Mouse (Mus musculus) liver, embryonic 16.5 days (tissue): ENCODE measurements at regions not wholly inside any gene's neighbourhood (a gene's known extent, or its start where the extent isn't known, plus 50 kb on each side); places are given as distances from the start of the nearest gene placed in this dataset.

ENCODE experiments used
- ATAC-seq: fragments of 200-750 bp; cut with Nextera tagmentation; 2 replicates; pipeline ENCODE4 v1.8.0; 2017; ENCODE audit warnings: low read depth, mild to moderate bottlenecking, moderate number of reproducible peaks, moderate library complexity
- H3K27ac ChIP-seq: fragments of 300-500 bp; sonication (generic); 2 replicates; pipeline ENCODE4 v1.5.1; 2014; ENCODE audit warnings: mild to moderate bottlenecking, low read length
- H3K27me3 ChIP-seq: fragments of 300-500 bp; sonication (generic); 2 replicates; pipeline ENCODE4 v1.6.1; 2014; ENCODE audit warnings: low read depth, low read length, mixed read lengths; ENCODE audit not compliant: control insufficient read depth, insufficient read depth
- H3K36me3 ChIP-seq: fragments of 300-500 bp; sonication (generic); 2 replicates; pipeline ENCODE4 v1.6.1; 2014; ENCODE audit warnings: mild to moderate bottlenecking; ENCODE audit not compliant: control insufficient read depth, insufficient read depth
- H3K4me1 ChIP-seq: fragments of 300-500 bp; sonication (generic); 2 replicates; pipeline ENCODE4 v1.6.1; 2014; ENCODE audit warnings: low read depth, low read length, mixed read lengths; ENCODE audit not compliant: control insufficient read depth
- H3K4me2 ChIP-seq: fragments of 300-500 bp; sonication (generic); 2 replicates; pipeline ENCODE4 v1.6.1; 2014; ENCODE audit warnings: low read depth, low read length, mixed read lengths
- H3K4me3 ChIP-seq: fragments of 300-500 bp; sonication (generic); 2 replicates; pipeline ENCODE4 v1.5.1; 2014; ENCODE audit warnings: low read depth, mild to moderate bottlenecking, low read length
- H3K9ac ChIP-seq: fragments of 300-500 bp; sonication (generic); 2 replicates; pipeline ENCODE4 v1.6.1; 2014; ENCODE audit warnings: low read depth, low read length
- H3K9me3 ChIP-seq: fragments of 300-500 bp; sonication (generic); replicated peaks from 2 replicates; pipeline ENCODE4 v1.6.1; 2016; ENCODE audit warnings: low read length; ENCODE audit not compliant: control insufficient read depth
- WGBS: fragments of 180-500 bp; shearing (Covaris S2); extraction: QIAGEN DNeasy Blood & Tissue Kit; methylation state at CpG from one replicate; pipeline ENCODE4 v1.1.7; 2014; ENCODE audit not compliant: insufficient replicate concordance; 5-methylcytosine and 5-hydroxymethylcytosine counted together

DNA sequence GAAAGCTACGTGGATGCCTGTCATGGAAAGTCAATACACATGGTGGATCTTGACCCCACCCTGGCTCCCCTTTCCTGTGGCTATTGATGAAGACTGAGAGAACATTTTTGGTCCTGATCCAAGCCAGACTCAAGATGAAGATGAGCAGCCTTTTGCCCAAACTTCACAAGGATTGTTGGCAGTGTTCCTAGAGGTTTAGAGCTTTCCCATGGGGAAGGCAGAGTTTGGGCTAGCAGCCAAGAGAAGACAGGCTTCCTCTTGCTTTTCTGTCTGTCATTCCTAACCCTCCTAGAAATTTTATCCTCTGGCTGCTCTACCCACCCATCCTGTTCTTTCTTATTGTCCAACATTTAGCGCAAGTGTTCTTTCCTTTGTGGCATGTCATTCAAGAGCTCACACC is 83.6 kb upstream of the Camk1g start:
- Histone ChIP-seq H3K4me1 (no peaks in the 10 kb centered on the region), H3K27ac (no peak overlapping the region), H3K4me2 (no peak overlapping the region), H3K9ac (no peak overlapping the region), H3K9me3 (no peaks in the 10 kb centered on the region), H3K36me3 (no peaks in the 10 kb centered on the region), H3K4me3 (no peak overlapping the region), H3K27me3 (no peaks in the 10 kb centered on the region)
- 67% methylated on average over 2 of the region's 2 CpGs for WGBS
- no peak for ATAC-seq

DNA sequence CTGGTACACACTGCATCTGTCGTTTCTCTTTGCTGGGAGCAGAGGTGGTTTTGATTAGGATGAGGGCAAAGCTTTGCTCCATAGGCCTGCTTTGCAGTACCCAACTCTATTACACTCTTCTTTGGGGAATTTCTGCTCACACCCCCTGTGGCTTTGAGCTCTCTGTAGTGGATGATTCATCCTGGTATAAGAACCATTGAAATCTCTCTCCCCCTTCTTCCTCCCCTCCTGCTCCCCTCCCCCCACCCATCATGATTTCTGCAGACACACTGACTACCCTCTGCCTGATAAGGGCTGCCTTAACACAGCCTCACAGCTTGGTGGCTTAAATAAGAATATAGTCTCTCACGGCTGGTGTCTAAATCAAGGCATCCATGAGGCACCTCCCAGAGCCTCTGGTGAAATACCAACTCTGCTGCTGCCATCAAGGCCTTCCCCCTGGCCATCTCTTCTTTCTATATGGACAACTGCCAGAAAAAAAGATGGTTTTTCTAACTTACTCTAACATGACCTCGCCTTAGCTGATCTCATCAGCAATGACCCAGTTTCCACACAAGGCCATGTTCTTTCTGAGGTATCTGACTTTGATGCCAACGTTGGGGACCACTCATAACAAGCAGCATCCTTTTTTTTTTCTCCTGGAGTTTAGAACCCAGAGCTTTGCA is 81.5 kb upstream of the Camk1g start:
- Histone ChIP-seq H3K36me3 (no peaks in the 10 kb centered on the region), H3K9me3 (no peaks in the 10 kb centered on the region), H3K4me2 (no peak overlapping the region), H3K4me1 (no peaks in the 10 kb centered on the region), H3K4me3 (no peak overlapping the region), H3K9ac (no peak overlapping the region), H3K27me3 (no peaks in the 10 kb centered on the region), H3K27ac (no peak overlapping the region)
- no peak for ATAC-seq
- WGBS: 28% methylated on average over 4 of the region's 4 CpGs

DNA sequence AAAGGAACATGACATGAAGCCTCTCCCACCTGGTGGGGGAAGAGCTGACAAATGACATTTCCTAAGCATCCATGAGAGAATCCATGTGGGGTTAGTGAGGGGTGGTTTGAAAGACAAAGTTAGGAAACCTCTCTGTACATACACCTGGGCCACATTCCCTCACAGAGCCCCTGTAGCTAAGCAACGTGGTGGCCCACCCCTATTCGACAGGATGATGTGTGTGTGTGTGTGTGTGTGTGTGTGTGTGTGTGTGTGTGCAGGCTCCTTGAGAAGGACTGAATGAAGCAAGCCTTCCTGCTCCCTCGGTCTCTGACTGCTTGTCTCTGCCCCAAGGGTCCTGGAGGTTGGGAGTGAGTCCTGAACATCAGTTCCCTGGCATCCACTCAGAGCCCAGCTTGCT is 80.7 kb upstream of the Camk1g start:
- H3K4me3 ChIP-seq: no peak overlapping the region

DNA sequence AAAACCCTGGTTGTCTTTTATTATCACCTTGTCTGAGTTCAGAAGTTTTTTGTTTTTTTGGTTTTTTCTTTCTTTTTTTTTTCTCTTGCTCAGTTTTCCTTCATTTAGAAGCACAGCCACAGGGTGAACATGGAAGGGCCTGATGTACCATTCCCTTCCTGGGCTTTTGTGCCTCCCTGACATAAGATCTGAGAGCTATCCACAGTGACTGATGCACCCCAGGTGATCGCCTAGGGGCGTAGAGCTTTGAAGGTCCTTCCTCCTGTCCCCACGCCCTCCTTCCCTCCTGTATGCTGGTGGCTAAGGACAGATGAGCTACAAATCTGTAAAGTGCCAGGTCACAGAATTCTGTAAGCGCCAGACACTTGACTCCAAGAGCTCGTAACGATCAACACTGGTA is 80.1 kb upstream of the Camk1g start:
- Histone ChIP-seq H3K4me1 (no peaks in the 10 kb centered on the region), H3K9ac (no peak overlapping the region), H3K4me2 (no peak overlapping the region), H3K4me3 (no peak overlapping the region), H3K9me3 (no peaks in the 10 kb centered on the region), H3K36me3 (no peaks in the 10 kb centered on the region), H3K27ac (no peak overlapping the region), H3K27me3 (no peaks in the 10 kb centered on the region)
- no peak for ATAC-seq
- 65% methylated on average over 6 of the region's 6 CpGs for WGBS

More for the DNA sequence above, 80.7 kb upstream of the Camk1g start:
- Histone ChIP-seq H3K27me3 (no peaks in the 10 kb centered on the region), H3K27ac (no peak overlapping the region), H3K9me3 (no peaks in the 10 kb centered on the region), H3K36me3 (no peaks in the 10 kb centered on the region), H3K4me1 (no peaks in the 10 kb centered on the region), H3K9ac (no peak overlapping the region), H3K4me2 (no peak overlapping the region)
- 24% methylated on average over 3 of the region's 3 CpGs for WGBS
- no peak for ATAC-seq

DNA sequence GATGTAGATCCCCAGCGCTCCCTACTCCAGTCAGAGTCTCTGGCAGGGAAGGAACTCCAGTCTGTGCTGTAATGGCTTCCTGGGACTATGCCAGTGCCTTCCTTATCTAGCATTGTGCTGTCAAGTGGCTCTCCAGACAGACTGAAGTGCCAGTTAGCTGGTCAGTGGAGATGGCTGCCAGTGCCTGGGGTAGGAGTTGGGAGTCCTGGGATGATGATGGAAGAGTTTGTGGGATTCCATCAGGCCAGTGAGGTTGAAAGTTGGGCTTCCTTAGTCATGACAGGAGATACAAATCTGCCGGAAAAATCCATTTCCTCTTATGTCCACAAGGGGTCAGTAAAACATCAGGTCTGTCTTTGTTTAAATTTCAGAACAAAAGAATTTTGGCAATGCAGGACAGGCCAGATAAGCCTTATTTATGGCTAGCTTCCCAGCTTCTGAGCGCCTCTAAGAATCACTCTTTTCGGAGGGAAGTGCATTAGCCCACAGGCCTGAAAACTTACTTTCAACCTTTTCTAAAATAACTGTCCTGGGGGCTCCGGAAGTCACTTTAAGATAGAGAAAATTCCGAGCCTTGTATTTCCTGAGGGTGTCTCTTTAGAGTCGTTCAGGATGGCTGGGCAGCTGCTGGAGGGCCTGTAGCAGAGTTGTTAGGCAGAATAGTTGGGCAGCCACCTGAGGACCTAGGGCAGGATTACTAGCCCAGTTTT is 79.5 kb upstream of the Camk1g start:
- H3K4me3 ChIP-seq: no peak overlapping the region
- no peak overlapping the region for H3K27ac ChIP-seq
- ATAC-seq: peak; percentile 11; the same call in 1 of the 2 replicates
- H3K4me2 ChIP-seq: no peak overlapping the region
- no peaks in the 10 kb centered on the region for H3K9me3 ChIP-seq
- no peaks in the 10 kb centered on the region for H3K36me3 ChIP-seq
- 10% methylated on average over 7 of the region's 7 CpGs for WGBS
- no peaks in the 10 kb centered on the region for H3K27me3 ChIP-seq
- H3K9ac ChIP-seq: no peak overlapping the region
- no peaks in the 10 kb centered on the region for H3K4me1 ChIP-seq

DNA sequence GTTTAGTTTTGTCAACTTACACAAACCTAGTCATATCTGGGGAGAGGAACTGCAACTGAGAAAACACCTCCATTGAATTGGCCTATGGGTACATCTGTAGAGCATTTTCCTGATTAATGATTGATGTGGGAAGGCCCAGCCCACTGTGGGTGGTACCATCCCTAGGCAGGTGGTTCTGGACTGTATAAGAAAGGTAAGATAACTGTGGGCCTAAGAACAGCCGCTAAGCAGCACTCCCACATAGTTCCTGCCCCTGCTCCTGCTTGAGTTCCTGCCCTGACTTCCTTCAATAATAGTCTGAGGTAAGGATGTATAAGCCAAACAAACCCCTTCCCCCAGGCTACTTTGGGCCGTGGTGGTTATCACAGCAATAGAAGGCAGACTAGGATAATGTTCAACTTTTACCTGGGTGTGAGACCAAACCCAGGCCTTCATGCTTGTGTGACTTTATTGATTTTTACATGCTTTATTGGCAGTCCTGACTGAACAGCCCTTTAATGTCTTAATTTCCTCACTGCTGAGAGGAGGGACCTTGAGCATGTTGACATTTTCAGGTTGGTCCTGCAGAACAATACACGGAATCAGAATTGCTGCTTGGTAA is 78.8 kb upstream of the Camk1g start:
- no peak overlapping the region for H3K9ac ChIP-seq
- no peaks in the 10 kb centered on the region for H3K36me3 ChIP-seq
- H3K4me2 ChIP-seq: no peak overlapping the region
- no peak overlapping the region for H3K4me3 ChIP-seq
- no peak overlapping the region for H3K27ac ChIP-seq
- 48% methylated on average over 3 of the region's 3 CpGs for WGBS
- no peak for ATAC-seq
- no peaks in the 10 kb centered on the region for H3K4me1 ChIP-seq
- no peaks in the 10 kb centered on the region for H3K27me3 ChIP-seq
- H3K9me3 ChIP-seq: no peaks in the 10 kb centered on the region

DNA sequence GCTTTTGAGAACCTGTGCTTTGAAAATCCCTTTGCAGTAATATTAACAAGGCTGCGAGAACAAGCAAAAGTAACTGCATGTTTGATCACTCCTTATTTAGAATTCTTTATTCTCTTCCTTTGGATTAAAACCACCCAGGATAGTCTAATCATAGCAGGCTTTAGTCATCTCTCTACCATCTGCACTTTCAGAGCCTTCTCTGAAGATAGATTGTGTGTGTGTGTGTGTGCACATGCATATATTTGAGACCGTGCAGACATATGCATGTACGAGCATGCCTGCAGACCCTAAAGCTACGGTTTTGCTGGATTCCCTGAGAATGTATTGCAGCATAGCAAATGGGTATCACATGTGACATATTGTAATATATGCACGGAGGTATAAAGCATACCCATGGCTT is 77.5 kb upstream of the Camk1g start:
- no peak overlapping the region for H3K9ac ChIP-seq
- 65% methylated on average over 5 of the region's 5 CpGs for WGBS
- no peak overlapping the region for H3K4me2 ChIP-seq
- no peak for ATAC-seq
- no peaks in the 10 kb centered on the region for H3K27me3 ChIP-seq
- no peaks in the 10 kb centered on the region for H3K4me1 ChIP-seq
- no peaks in the 10 kb centered on the region for H3K9me3 ChIP-seq
- no peaks in the 10 kb centered on the region for H3K36me3 ChIP-seq
- no peak overlapping the region for H3K4me3 ChIP-seq
- H3K27ac ChIP-seq: no peak overlapping the region

DNA sequence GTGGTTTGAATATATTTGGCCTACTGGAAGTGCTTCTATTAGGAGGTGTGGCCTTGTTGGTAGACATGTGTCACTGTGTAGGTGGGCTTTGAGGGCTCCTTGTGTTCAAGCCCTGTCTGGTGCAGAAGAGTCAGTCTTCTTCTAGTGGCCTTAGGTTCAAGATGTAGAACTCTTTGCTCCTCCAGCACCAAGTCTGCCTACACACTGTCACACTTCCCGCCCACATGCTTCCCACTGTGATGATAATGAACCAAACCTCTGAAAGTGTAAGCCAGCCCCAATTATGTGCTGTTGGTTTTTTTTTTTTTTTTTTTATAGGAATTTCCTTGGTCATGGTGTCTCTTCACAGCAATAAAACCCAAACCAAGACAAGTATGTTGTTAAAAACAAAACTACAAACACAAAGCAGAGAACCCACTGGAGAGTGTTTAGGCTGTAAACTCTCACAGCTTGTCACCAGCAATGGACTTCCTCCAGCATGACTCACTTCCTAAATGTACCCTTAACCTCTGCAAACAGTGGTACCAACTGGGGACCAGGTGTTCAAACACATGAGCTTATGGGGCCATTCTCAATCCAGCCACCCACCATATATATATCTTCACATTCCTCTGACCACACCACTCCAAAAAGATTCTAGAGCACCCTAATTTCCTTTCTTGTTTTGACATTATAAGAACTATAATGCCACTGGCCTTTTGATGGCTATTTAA is 74.0 kb upstream of the Camk1g start:
- ATAC-seq: no peak
- H3K4me2 ChIP-seq: no peak overlapping the region

DNA sequence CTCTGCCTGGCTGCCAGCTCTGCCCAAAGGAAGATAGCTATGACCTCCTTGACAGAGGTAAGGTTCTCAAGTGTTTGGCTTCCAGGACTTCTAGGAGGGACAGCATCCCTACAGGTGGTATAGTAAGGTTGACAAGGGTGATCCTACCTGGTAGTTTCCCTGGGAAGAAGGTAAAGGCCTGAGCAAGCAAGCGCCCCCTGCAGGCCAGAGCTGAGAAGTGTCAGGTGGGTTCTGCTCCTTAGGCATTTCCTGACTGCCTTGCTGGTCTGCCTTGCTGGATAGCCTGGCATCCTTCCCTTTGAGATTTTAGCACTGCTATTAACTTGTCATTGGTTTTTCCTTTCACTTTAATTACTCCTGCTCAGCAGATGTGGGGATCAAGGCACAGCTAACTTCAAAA is 70.4 kb upstream of the Camk1g start:
- H3K4me1 ChIP-seq: no peaks in the 10 kb centered on the region
- WGBS: 0% methylated on average over 1 of the region's 1 CpGs
- ATAC-seq: no peak
- H3K27me3 ChIP-seq: no peaks in the 10 kb centered on the region
- no peak overlapping the region for H3K9ac ChIP-seq
- no peak overlapping the region for H3K27ac ChIP-seq
- H3K4me3 ChIP-seq: no peak overlapping the region
- H3K9me3 ChIP-seq: no peaks in the 10 kb centered on the region
- H3K4me2 ChIP-seq: no peak overlapping the region
- H3K36me3 ChIP-seq: no peaks in the 10 kb centered on the region

More for the DNA sequence above, 74.0 kb upstream of the Camk1g start:
- no peaks in the 10 kb centered on the region for H3K9me3 ChIP-seq
- H3K4me1 ChIP-seq: no peaks in the 10 kb centered on the region
- no peaks in the 10 kb centered on the region for H3K27me3 ChIP-seq
- 52% methylated on average over 1 of the region's 1 CpGs for WGBS
- no peaks in the 10 kb centered on the region for H3K36me3 ChIP-seq
- H3K4me3 ChIP-seq: no peak overlapping the region
- no peak overlapping the region for H3K9ac ChIP-seq
- H3K27ac ChIP-seq: no peak overlapping the region
